Mouse (Mus musculus) hindbrain, postnatal 0 days (tissue): Measurements from ENCODE around the gene Tecpr1. TPM values are rescaled to one million over a fixed set of nuclear protein-coding genes. Genes with fewer than 3 reads are reported as not detected.

Experiments used
- ATAC-seq: fragments of 200-750 bp; cut with Nextera tagmentation; 2 replicates; pipeline ENCODE4 v1.8.0; 2017; ENCODE audit warnings: mild to moderate bottlenecking, moderate TSS enrichment, moderate library complexity
- DNase-seq: peaks from one replicate; pipeline ENCODE4 v3.0.0-alpha.2; 2015; ENCODE audit warnings: low spot score
- H3K27ac ChIP-seq: fragments of 300-500 bp; sonication (generic); 2 replicates; pipeline ENCODE4 v1.5.1; 2014; ENCODE audit warnings: mild to moderate bottlenecking
- H3K27me3 ChIP-seq: fragments of 300-500 bp; sonication (generic); 2 replicates; pipeline ENCODE4 v1.6.1; 2014; ENCODE audit warnings: low read length, mixed read lengths; ENCODE audit not compliant: insufficient read depth
- H3K36me3 ChIP-seq: fragments of 300-500 bp; sonication (generic); 2 replicates; pipeline ENCODE4 v1.6.1; 2014; ENCODE audit warnings: low read length, mixed read lengths; ENCODE audit not compliant: insufficient read depth
- H3K4me1 ChIP-seq: fragments of 300-500 bp; sonication (generic); 2 replicates; pipeline ENCODE4 v1.6.1; 2014; ENCODE audit warnings: antibody characterized with exemption, low read length, mixed read lengths; ENCODE audit not compliant: insufficient read depth
- H3K4me2 ChIP-seq: fragments of 300-500 bp; sonication (generic); 2 replicates; pipeline ENCODE4 v1.6.1; 2014; ENCODE audit warnings: low read depth, mild to moderate bottlenecking, low read length, moderate library complexity, mixed read lengths
- H3K4me3 ChIP-seq: fragments of 300-500 bp; sonication (generic); 2 replicates; pipeline ENCODE4 v1.5.1; 2014; ENCODE audit warnings: low read length
- H3K9ac ChIP-seq: fragments of 300-500 bp; sonication (generic); replicated peaks from 2 replicates; pipeline ENCODE4 v1.6.1; 2014; ENCODE audit warnings: mild to moderate bottlenecking, low read length, moderate library complexity, mixed read lengths
- H3K9me3 ChIP-seq: fragments of 300-500 bp; sonication (generic); 2 replicates; pipeline ENCODE4 v1.6.1; 2016; ENCODE audit warnings: low read length, mixed read lengths
- CTCF ChIP-seq: IDR thresholded peaks from 2 replicates; pipeline ENCODE4 v1.5.1; 2016; ENCODE audit warnings: antibody characterized with exemption, control low read depth, low read depth
- WGBS: fragments of 180-500 bp; shearing (Covaris S2); extraction: QIAGEN DNeasy Blood & Tissue Kit; methylation state at CpG from one replicate; pipeline ENCODE4 v1.1.7; 2014; 5-methylcytosine and 5-hydroxymethylcytosine counted together
- polyA plus RNA-seq: library from polyadenylated mRNA; unstranded; fragments of >200 nt; fragmentation: Nextera tagmentation; extraction: Ambion mirVana; gene quantifications from 2 replicates; pipeline ENCODE4 v1.2.1, GENCODE M21; 2015
- total RNA-seq: library from RNA; depleted of rRNA; stranded (reverse); fragments of >200 nt; gene quantifications from 2 replicates; pipeline ENCODE4 v1.2.3, GENCODE M21; 2014

Gene Tecpr1
- total and polyA plus RNA-seq, 2 experiments from 2014 or later, result 34.1 to 66.2 TPM

DNA sequence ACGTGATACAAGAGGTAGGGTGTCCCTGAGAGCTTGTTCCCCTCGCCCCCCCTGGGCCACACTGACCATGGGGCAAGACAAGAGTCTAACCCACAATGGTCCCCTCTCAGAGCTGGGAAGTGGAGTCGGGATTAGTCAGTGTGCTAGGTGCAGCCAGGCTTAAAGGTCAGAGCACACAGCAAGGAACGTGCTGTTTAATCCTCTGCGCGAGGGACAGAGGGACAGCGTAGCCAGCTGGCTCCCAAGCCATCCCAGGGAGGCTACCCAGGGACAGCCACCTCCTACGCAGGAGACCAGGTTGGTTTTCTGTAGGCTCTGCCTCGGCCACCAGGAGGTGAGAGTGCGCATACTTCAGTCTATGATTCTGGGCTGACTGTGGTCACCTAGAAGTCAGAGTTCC is 18.5 kb downstream of the Tecpr1 start:
- Histone ChIP-seq H3K4me1 (no peaks in the 10 kb centered on the region), H3K9ac (no peak overlapping the region), H3K27me3 (no peaks in the 10 kb centered on the region), H3K27ac (no peak overlapping the region), H3K36me3 (peaks cover 58% of the 10 kb centered on the region), H3K4me3 (no peak overlapping the region), H3K4me2 (no peak overlapping the region), H3K9me3 (no peaks in the 10 kb centered on the region)
- TF ChIP-seq CTCF, result no peak
- DNase-seq, result no peak
- WGBS, result 76% methylated on average over 10 of the region's 10 CpGs
- ATAC-seq, result no peak

GRCm38 (mm10) chr5:144204303-144204702 is 19.1 kb downstream of the Tecpr1 start:
- Histone ChIP-seq H3K9me3 (no peaks in the 10 kb centered on the region), H3K4me3 (no peak overlapping the region), H3K4me1 (no peaks in the 10 kb centered on the region), H3K27ac (no peak overlapping the region), H3K4me2 (no peak overlapping the region), H3K36me3 (peaks cover 52% of the 10 kb centered on the region), H3K27me3 (no peaks in the 10 kb centered on the region), H3K9ac (no peak overlapping the region)
- ATAC-seq, result no peak
- WGBS, result 86% methylated on average over 12 of the region's 12 CpGs
- no peak for TF ChIP-seq CTCF
- no peak for DNase-seq

DNA sequence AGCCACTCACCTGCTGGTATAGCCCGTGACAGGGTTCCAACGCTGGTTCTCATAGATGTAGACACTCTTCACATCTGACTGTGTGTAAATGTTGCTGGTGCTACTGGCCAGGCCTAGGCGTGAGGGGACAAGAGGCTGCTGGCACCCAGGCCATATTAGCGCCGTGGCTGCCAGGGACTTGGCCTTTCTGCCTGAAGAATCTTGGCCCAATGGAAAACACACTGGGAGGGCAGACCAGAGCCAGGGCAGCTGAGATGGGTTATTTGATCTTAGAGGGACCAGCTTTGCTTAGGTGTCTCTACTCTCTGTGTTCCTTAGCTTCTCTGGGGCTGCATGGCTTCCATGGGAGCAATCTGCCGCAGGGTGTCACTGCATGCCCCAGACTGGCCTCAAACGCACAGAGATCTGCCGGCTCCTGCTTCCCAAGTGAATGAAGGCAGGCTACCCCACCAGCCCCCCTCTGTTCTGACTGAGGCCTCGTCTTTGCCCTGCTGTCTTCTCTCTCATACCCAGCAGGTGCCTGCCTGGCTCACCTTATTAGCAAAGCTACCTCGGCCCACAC is 19.9 kb downstream of the Tecpr1 start:
- peaks cover 50% of the 10 kb centered on the region for H3K36me3 ChIP-seq
- H3K4me3 ChIP-seq, result no peak overlapping the region
- 85% methylated on average over 10 of the region's 10 CpGs for WGBS

DNA sequence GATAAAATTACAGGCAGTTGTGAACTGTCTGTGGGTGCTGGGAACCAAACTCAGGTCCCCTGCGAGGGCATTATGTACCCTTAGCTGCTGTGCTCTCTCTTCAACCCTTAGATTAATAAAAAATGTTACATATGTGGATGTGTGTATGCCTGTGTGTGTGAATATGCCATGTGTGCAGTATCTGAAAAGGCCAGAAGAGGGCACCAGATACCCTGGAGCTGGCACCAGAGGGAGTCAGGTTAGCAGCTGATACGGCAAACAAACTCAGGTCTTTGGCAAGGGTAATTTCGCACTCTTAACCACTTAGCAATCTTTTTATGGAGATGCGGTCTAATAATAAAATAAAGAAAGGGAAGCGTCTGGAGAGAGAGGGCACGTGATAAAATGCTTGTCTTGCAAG is 21.0 kb downstream of the Tecpr1 start:
- DNase-seq (no peak), ATAC-seq (no peak)
- Histone ChIP-seq H3K9me3 (no peaks in the 10 kb centered on the region), H3K4me2 (no peak overlapping the region), H3K4me1 (no peaks in the 10 kb centered on the region), H3K36me3 (peaks cover 51% of the 10 kb centered on the region), H3K4me3 (no peak overlapping the region), H3K27me3 (no peaks in the 10 kb centered on the region), H3K9ac (no peak overlapping the region), H3K27ac (no peak overlapping the region)
- peak; percentile 41; the same call in 1 of the 2 replicates for TF ChIP-seq CTCF
- 93% methylated on average over 6 of the region's 6 CpGs for WGBS

More for the DNA sequence above, 19.9 kb downstream of the Tecpr1 start:
- Histone ChIP-seq H3K4me2 (no peak overlapping the region), H3K9ac (no peak overlapping the region), H3K27ac (no peak overlapping the region), H3K27me3 (no peaks in the 10 kb centered on the region), H3K9me3 (no peaks in the 10 kb centered on the region), H3K4me1 (no peaks in the 10 kb centered on the region)
- TF ChIP-seq CTCF, result no peak
- DNase-seq, result no peak
- ATAC-seq, result no peak

DNA sequence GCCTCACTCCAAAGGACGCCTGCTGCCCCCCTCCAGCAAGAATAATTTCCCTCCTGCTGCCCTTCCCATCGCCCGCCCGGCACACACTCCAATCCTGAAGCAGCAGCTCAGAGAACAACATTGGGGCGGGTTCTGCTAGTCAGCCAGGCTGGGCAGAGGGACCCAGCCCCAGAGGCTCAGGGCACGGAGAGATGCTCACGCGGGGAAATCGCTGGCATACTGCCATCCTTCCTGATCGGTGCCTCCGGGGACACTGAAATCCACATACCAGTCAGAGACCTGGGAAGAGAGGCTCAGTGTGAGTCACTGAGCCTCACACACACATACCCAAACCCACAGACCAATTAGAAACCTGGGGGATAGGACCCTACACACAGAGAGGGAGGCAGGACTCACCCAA is 22.8 kb downstream of the Tecpr1 start:
- 65% methylated on average over 11 of the region's 11 CpGs for WGBS
- H3K27ac ChIP-seq, result no peak overlapping the region
- no peaks in the 10 kb centered on the region for H3K4me1 ChIP-seq
- no peak overlapping the region for H3K4me3 ChIP-seq
- ATAC-seq (peak; percentile 1; the same call in 1 of the 2 replicates), DNase-seq (no peak)
- no peaks in the 10 kb centered on the region for H3K9me3 ChIP-seq
- no peak for TF ChIP-seq CTCF
- no peak overlapping the region for H3K4me2 ChIP-seq
- H3K9ac ChIP-seq, result no peak overlapping the region
- H3K27me3 ChIP-seq, result no peaks in the 10 kb centered on the region
- H3K36me3 ChIP-seq, result peaks cover 35% of the 10 kb centered on the region

GRCm38 (mm10) chr5:144195567-144195966 is 27.8 kb downstream of the Tecpr1 start:
- H3K4me2 ChIP-seq, result no peak overlapping the region
- TF ChIP-seq CTCF, result no peak
- ATAC-seq (no peak), DNase-seq (no peak)
- H3K9me3 ChIP-seq, result no peaks in the 10 kb centered on the region
- peaks cover 8% of the 10 kb centered on the region for H3K36me3 ChIP-seq
- H3K27ac ChIP-seq, result no peak overlapping the region
- H3K4me1 ChIP-seq, result no peaks in the 10 kb centered on the region
- H3K4me3 ChIP-seq, result no peak overlapping the region
- no peaks in the 10 kb centered on the region for H3K27me3 ChIP-seq
- 78% methylated on average over 8 of the region's 8 CpGs for WGBS
- H3K9ac ChIP-seq, result no peak overlapping the region

DNA sequence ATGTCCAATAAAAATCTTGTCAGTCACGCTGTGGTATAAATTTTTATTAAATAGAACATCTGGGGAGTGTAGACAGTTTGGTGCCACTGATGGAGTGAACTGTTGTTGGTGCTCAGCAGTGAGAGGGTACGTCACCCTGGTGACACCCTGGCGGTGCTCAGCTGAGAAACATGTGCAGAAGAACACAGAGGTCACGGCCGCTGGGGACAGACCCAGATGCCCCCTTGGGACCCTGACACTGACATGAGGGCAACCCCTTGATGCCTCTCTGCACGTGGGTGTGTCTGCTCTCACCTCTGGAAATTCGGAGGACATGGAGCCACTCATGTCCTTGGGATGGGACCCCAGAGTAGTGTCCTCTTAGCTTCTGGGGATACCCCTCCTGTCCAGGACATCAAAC is 29.0 kb downstream of the Tecpr1 start:
- Histone ChIP-seq H3K27me3 (no peaks in the 10 kb centered on the region), H3K27ac (no peak overlapping the region), H3K4me3 (no peak overlapping the region), H3K36me3 (peaks cover 8% of the 10 kb centered on the region), H3K4me1 (no peaks in the 10 kb centered on the region), H3K9ac (no peak overlapping the region), H3K9me3 (no peaks in the 10 kb centered on the region), H3K4me2 (no peak overlapping the region)
- DNase-seq (no peak), ATAC-seq (no peak)
- 77% methylated on average over 7 of the region's 7 CpGs for WGBS
- TF ChIP-seq CTCF, result no peak
